Mouse (Mus musculus): ENCODE results near the gene Gm20431. TPM values are rescaled to one million over a fixed set of nuclear protein-coding genes. Genes with fewer than 3 reads are reported as not detected.
"Not testable (repeated sequence)": the region's sequence is repeated elsewhere in the genome, so short reads cannot be mapped to it uniquely, and the experiment has no call there.

The Gm20431 gene
- polyA plus RNA-seq, 1 experiment from 2014 or later: 6.7 TPM

DNA sequence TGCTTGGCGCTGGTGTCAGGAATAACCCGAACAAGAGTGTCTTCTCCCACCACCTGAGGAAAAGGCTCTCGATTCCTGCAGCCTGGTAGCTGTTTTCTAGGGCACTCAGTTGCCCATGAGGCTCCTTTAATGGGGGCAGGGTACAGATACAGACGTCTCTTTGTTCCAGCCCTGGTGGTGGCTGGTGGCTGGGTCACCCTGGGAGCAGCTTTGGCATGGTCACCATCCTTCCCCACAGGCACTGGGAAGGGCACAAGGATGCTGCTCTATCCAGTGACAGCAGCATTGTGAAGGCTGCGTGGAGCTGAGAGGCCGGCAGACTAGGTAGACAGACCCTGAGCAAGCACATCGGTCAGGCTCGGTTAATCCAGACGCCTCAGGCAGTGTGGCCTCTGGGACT is 9.7 kb downstream of the Gm20431 start:
- 90% methylated on average over 9 of the region's 9 CpGs for WGBS

DNA sequence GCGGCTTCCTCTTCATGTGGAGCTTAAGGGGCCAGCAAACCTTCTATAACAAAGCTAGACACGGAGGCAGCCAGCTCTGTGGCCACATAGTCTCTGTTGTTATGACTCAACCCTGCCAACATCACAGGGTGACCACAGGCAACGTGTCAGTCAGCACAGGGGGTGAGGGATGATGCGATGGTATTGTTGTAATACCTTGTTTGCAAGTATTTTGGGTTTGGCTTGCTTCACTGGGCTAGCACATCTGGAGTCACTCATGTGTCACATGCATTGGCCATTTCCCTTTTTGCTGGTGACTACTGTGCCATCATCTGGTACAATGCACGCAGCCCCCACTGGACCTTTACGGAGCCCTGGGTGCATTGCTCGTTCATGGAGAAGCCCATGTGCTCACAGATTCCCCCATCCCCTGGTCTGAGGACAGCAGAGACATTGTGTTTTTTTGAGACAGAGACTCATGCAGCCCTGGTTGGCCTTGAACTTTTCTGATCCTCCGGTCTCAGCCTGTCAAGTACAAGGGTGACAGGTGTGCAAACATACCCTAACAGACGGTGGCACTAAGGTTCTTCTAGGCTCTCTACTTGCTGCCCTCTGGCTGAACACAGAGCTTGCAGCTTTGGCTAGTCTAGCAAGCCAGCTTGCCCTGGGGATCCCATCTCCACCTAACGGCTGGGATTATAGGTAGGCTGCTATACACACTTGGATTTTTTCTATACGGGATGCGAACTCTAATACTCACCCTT is 11.8 kb downstream of the Gm20431 start:
- H3K27ac ChIP-seq: no peak overlapping the region
- no peak for DNase-seq (ENCODE audit: low spot score)
- 0 out of 2 replicates have a peak, but pooled peaks cover 4% of the 10 kb centered on the region for H3K4me1 ChIP-seq (replicated peaks)
- no peaks in the 10 kb centered on the region for H3K27me3 ChIP-seq (ENCODE audit: insufficient read depth, poor library complexity, severe bottlenecking)
- WGBS: 92% methylated on average over 12 of the region's 12 CpGs
- no peak overlapping the region for H3K4me3 ChIP-seq
- no peaks in the 10 kb centered on the region for H3K9me3 ChIP-seq
- peaks cover 93% of the 10 kb centered on the region for H3K36me3 ChIP-seq

More for the DNA sequence above, 9.7 kb downstream of the Gm20431 start:
- Histone ChIP-seq H3K4me1 (replicated peaks) (peaks cover 8% of the 10 kb centered on the region), H3K4me3 (no peak overlapping the region), H3K27me3 (ENCODE audit: insufficient read depth, poor library complexity, severe bottlenecking) (no peaks in the 10 kb centered on the region), H3K36me3 (peaks cover 82% of the 10 kb centered on the region), H3K9me3 (no peaks in the 10 kb centered on the region), H3K27ac (0 out of 2 replicates have a peak overlapping the region, but pooled peaks have one; percentile 30)
- DNase-seq (ENCODE audit: low spot score): no peak

DNA sequence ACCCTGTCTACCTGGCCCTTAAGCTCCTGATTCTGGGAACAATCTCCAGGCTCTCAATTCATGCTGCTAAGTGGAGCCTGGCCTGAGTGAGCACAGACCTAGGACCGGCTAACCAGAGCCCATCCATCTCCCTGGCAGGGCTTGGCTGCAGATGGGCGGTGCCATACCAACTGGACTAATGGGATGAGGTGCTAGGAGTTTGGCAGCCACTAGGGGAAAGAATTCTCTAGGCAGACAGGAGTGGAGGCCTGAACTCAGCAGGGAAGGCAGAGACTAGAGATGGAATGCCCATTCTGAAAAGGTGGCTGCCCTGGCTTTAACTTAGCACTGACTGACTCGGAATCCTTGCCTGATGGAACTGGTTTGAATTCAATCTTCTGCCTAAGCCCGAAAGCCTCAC is 14.9 kb downstream of the Gm20431 start:
- no peak overlapping the region for H3K4me3 ChIP-seq
- H3K27ac ChIP-seq: no peak overlapping the region
- H3K9me3 ChIP-seq: no peaks in the 10 kb centered on the region
- peaks cover 75% of the 10 kb centered on the region for H3K36me3 ChIP-seq
- H3K27me3 ChIP-seq (ENCODE audit: insufficient read depth, poor library complexity, severe bottlenecking): no peaks in the 10 kb centered on the region
- 73% methylated on average over 4 of the region's 4 CpGs for WGBS
- H3K4me1 ChIP-seq (replicated peaks): no peaks in the 10 kb centered on the region
- no peak for DNase-seq (ENCODE audit: low spot score)

DNA sequence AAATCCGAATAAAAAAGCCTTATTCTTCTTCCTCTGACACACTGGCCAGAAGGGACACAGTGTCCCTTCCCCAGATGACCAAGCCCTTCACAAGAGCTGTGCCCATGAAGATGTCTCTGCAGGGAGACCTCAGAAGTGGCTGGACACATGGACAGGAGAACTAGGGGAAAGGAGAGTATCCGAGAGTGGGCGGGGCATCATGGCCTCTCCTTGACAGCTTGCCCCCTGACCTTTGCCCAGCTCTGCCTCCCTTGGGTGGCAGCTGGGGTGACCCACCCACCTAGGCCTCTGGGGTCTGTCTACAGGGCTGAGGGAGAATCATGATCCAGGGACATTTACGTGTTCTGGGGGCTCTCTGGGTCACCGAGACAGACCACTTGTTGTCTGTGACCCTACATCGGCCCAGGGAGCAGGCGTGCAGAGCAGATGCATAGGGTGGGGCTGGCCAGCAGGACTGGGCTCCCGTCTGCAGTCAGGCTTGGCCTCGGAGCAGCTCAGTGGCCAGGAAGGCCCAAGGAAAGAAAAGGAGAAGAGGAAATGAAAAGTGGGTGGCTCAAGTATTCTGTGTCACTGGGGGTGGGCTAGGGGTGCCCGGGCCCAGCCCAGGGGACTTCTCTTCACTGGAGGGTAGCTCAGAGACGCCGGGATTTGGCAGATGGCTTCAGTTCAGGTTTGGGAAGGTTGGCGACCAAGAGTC is 17.8 kb downstream of the Gm20431 start:
- DNase-seq (ENCODE audit: low spot score); H3K9me3 ChIP-seq; H3K4me1 ChIP-seq (replicated peaks); H3K4me3 ChIP-seq; H3K27me3 ChIP-seq (ENCODE audit: insufficient read depth, poor library complexity, severe bottlenecking); H3K27ac ChIP-seq: not testable (repeated sequence)
- H3K36me3 ChIP-seq: peaks cover 54% of the 10 kb centered on the region
- WGBS: 85% methylated on average over 13 of the region's 13 CpGs

DNA sequence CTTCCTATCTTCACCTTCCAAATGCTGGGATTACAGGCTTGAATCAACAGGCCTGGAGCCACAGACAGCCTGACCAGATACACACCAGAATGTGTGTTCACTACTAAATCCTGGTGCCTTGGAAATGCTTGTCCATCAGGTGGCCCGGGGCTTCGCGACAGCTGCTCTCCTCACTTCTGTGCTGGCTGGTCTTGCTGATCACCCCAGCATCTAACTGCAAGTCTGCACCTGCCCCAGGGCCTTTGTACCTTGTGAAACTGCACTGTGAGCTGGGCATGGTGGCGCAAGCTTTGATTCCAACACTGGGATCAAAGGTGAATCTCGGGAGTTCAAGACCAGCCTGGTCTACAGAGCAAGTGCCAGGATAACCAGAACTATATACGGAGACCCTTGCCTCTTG is 19.1 kb downstream of the Gm20431 start:
- no peak overlapping the region for H3K27ac ChIP-seq
- peaks cover 43% of the 10 kb centered on the region for H3K36me3 ChIP-seq
- DNase-seq (ENCODE audit: low spot score): no peak
- 93% methylated on average over 6 of the region's 6 CpGs for WGBS
- H3K9me3 ChIP-seq: no peaks in the 10 kb centered on the region
- no peaks in the 10 kb centered on the region for H3K27me3 ChIP-seq (ENCODE audit: insufficient read depth, poor library complexity, severe bottlenecking)
- no peak overlapping the region for H3K4me3 ChIP-seq
- no peaks in the 10 kb centered on the region for H3K4me1 ChIP-seq (replicated peaks)

DNA sequence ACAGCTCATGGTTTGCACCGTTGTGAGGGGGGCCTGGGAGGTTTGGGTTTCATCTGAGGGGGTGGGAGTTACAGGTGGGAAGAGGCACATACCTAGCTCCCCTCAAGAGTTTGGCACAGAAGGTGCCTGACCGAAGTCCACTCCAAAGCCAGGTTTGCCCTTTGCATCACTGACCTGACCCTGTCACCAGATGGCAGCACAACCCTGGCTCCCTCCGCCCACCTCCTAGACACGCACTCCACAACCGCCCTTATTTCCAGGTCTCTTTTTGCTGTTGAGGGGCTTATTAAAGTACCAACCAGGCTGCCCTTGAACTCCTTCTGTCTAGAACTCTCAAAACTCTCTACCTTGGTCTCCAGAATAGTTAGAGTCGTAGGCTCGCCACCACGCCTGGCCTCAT is 20.0 kb downstream of the Gm20431 start:
- H3K4me3 ChIP-seq: no peak overlapping the region
- WGBS: 51% methylated on average over 8 of the region's 8 CpGs
- H3K9me3 ChIP-seq: no peaks in the 10 kb centered on the region
- peaks cover 35% of the 10 kb centered on the region for H3K36me3 ChIP-seq
- peak; percentile 27 for DNase-seq (ENCODE audit: low spot score)
- H3K4me1 ChIP-seq (replicated peaks): no peaks in the 10 kb centered on the region
- no peak overlapping the region for H3K27ac ChIP-seq
- no peaks in the 10 kb centered on the region for H3K27me3 ChIP-seq (ENCODE audit: insufficient read depth, poor library complexity, severe bottlenecking)

DNA sequence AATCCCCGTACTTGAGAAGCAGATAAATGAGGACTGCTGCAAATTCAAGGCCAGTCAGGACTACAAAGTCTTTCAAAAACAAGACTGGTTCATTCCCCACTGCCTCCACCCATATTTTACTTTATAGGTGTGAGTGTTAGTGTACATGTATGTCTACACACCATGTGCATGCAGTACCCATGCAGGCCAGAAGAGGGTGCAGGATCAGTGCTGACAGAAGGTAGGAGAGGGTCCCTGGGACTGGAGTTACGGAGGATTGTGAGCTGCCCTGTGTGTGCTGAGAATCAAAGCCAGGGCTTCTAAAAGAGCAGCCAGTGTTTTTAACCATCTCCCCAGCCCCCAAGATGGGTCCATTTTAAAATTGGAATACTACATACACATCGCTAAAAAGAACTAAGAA is 21.0 kb downstream of the Gm20431 start:
- Histone ChIP-seq H3K4me1 (replicated peaks) (no peaks in the 10 kb centered on the region), H3K4me3 (no peak overlapping the region), H3K27ac (no peak overlapping the region), H3K9me3 (no peaks in the 10 kb centered on the region), H3K27me3 (ENCODE audit: insufficient read depth, poor library complexity, severe bottlenecking) (no peaks in the 10 kb centered on the region), H3K36me3 (peaks cover 25% of the 10 kb centered on the region)
- DNase-seq (ENCODE audit: low spot score): peak; percentile 36
- WGBS: 85% methylated on average over 3 of the region's 3 CpGs

DNA sequence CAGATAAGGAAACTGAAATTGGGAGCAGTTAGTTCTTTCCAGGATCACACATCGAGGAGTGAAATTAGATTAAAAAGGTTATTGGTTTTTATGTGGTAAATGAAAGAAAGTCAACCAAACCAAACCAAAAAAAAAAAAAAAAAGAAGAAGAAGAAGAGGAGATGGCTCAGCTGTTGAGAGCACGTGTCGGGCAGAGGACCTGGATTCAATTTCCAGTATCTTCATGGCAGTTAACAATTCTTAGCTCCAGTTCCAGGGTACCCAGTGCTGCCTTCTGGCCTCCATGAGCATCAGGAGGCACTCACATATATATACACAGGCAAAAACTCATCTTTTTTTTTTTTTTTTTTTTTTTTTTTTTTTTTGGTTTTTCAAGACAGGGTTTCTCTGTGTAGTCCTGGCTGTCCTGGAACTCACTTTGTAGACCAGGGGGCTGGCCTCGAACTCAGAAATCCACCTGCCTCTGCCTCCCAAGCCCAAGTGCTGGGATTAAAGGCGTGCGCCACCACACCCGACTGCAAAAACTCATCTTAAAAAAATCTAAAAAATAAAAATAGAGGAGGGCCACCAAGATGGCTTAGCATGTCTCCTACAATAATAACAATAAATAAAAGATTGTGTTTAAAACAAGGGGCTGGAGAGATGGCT is 26.3 kb downstream of the Gm20431 start:
- Histone ChIP-seq H3K36me3 (no peaks in the 10 kb centered on the region), H3K4me1 (replicated peaks) (peaks cover 42% of the 10 kb centered on the region), H3K9me3 (no peaks in the 10 kb centered on the region), H3K27ac (no peak overlapping the region), H3K4me3 (peak overlapping the region; percentile 43), H3K27me3 (ENCODE audit: insufficient read depth, poor library complexity, severe bottlenecking) (no peaks in the 10 kb centered on the region)
- DNase-seq (ENCODE audit: low spot score): no peak
- WGBS: 79% methylated on average over 7 of the region's 7 CpGs

DNA sequence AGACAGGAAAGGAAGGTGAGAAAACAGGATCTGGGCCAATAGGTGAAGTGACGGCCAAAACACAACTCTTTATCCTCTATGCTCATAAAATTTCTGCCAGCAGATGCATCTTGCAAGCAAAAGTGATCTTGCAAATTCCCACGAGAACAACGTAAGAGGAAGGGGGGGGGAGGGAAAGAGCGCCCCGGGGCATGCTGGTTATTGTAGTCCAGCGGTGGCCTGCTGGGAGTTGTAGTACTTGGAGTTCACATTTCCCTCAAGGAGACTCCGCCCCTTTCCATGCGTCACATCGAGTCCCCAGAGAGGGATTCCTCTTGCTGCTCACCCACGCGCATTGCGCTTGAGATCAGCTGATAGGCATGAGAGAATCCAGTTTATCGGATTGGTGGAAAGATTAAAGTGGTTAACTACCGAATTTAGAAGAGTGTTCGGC is 26.9 kb downstream of the Gm20431 start:
- DNase-seq (ENCODE audit: low spot score): peak; percentile 97
- under 1% methylated on average over 15 of the region's 15 CpGs for WGBS
- no peaks in the 10 kb centered on the region for H3K9me3 ChIP-seq
- peaks cover under 1% of the 10 kb centered on the region; the same call in 1 of the 2 replicates for H3K36me3 ChIP-seq
- no peaks in the 10 kb centered on the region for H3K27me3 ChIP-seq (ENCODE audit: insufficient read depth, poor library complexity, severe bottlenecking)
- H3K4me1 ChIP-seq (replicated peaks): peaks cover 48% of the 10 kb centered on the region
- peak overlapping the region; percentile 80 for H3K27ac ChIP-seq
- H3K4me3 ChIP-seq: peak overlapping the region; percentile 43

DNA sequence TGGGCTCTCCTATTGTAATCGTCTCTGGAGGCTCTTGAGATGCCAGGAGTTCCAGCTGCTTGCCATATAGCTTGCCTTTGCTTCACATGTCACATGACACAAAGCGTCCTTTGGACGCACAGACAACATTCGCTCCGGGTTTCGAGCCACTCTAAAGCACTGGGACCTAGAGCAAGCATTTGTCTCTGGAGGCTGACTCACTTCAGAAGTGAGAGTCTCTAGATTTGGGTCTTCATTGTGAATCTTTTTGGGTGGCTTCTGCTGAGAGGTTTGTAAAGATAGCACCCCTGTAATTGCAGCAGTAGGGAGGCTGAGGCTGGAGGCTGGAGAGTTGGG is 27.8 kb downstream of the Gm20431 start:
- H3K27ac ChIP-seq: no peak overlapping the region
- H3K27me3 ChIP-seq (ENCODE audit: insufficient read depth, poor library complexity, severe bottlenecking): no peaks in the 10 kb centered on the region
- no peaks in the 10 kb centered on the region for H3K9me3 ChIP-seq
- H3K4me1 ChIP-seq (replicated peaks): peaks cover 56% of the 10 kb centered on the region
- peaks cover 9% of the 10 kb centered on the region for H3K36me3 ChIP-seq
- H3K4me3 ChIP-seq: peak overlapping the region; percentile 43; the same call in 1 of the 2 replicates
- WGBS: 89% methylated on average over 6 of the region's 6 CpGs
- DNase-seq (ENCODE audit: low spot score): no peak

DNA sequence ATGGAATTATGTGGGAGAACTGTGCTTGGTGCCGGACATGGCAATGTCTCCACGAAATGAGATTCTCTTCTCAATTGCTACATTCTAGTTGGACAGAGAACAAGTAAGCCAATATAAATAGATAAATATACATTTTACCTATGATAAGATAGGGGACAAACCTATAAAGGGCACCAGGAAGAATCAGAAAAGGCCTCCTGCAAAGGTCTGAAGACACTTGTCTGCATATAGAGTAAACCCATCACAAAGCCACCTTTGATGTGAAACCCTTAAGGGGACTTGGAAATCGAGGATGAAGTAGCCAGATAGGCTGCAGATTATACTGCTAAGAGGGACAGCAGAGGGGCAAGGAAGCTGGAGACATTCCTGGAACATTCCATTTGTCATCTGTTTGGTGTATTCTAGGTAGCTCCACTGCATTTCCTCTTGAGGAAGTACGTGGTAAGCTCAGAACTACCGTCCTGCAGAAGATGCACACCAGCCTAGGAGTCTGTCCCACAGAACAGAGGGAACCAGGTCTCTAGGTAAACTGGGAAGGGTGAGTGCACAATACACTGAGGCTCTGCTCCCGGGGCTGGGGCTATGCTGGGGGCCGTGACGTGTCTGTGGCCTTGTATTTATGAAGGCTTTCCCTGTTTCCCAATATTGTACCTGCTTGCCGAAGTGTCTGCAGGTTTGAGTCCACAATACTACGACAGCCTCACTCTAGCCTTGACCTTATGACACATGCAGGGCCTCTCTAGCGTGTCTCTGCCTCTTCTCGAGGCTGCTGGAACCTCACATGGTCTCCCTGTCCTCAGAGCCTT is 28.4 kb downstream of the Gm20431 start:
- WGBS: 85% methylated on average over 12 of the region's 12 CpGs
- no peak for DNase-seq (ENCODE audit: low spot score)
- H3K36me3 ChIP-seq: peaks cover 15% of the 10 kb centered on the region
- H3K27ac ChIP-seq: peak overlapping the region; percentile 99
- no peaks in the 10 kb centered on the region for H3K9me3 ChIP-seq
- H3K27me3 ChIP-seq (ENCODE audit: insufficient read depth, poor library complexity, severe bottlenecking): no peaks in the 10 kb centered on the region
- H3K4me3 ChIP-seq: peak overlapping the region; percentile 97
- peaks cover 59% of the 10 kb centered on the region for H3K4me1 ChIP-seq (replicated peaks)

DNA sequence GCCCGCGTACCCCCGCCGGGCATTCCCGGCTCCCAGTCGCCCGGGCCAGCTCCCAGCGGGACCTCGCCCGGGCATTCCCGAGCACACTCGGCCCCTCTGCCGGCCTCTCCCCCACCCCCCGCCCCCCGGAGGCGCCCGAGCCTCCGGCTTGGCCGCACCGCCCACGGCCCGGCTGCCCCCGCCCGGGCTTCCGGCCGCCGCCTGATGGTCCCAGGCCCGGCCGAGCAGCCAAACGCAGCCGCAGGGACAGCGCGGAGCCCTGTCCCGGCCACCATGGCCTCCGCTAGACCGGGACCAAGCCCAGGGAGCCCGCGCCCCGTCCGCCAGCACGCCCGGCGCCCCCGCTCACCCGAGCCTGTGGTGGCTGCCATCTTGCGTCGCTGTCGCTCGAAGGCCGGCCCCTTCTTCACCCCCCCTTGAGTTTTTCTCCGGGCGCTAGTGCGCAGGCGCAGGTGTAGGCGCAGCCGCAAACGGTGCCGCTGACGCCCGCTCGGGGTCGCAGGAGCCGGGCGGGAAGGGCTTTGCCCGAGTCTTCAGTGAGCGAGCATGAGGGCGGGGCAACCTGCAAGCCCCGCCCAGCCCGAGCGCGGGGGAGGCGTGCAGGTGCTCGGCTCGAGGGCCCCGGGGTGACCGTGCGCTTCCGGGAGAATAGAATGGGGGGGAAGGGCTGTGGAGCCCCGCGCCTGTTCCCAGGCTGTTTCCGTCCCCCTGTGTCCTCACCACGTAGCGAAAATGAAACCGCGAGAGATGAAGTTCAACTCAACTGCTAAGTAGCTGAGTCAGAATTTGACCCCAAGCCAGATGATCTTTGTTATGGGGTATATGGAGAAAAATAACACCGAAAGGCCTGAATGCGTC is 29.5 kb downstream of the Gm20431 start, which contains the start of gene Ube2v1:
Gene Ube2v1, minus strand, starts transcription at position 505 of the 858 bp plus-strand sequence.
- H3K27me3 ChIP-seq (ENCODE audit: insufficient read depth, poor library complexity, severe bottlenecking): no peaks in the 10 kb centered on the region
- peak within 1 kb of the TSS; percentile 99 for H3K27ac ChIP-seq
- no peaks in the 10 kb centered on the region for H3K9me3 ChIP-seq
- H3K4me1 ChIP-seq (replicated peaks): peaks cover 68% of the 10 kb centered on the region
- H3K4me3 ChIP-seq: peak within 1 kb of the TSS; percentile 97
- peak; percentile 98 for DNase-seq (ENCODE audit: low spot score)
- 1% methylated on average over 86 of the region's 87 CpGs for WGBS
- peaks cover 26% of the 10 kb centered on the region for H3K36me3 ChIP-seq
